Mouse (Mus musculus) embryonic facial prominence, embryonic 11.5 days (tissue): ENCODE data around the gene Kif1b. TPM values are rescaled to one million over a fixed set of nuclear protein-coding genes. Genes with fewer than 3 reads are reported as not detected.

ENCODE experiments used
- ATAC-seq: fragments of 200-750 bp; cut with Nextera tagmentation; replicated peaks from 2 replicates; pipeline ENCODE4 v1.8.0; 2017; ENCODE audit warnings: low read depth; ENCODE audit not compliant: insufficient number of reproducible peaks, low FRiP score, low TSS enrichment
- DNase-seq: peaks from one replicate; pipeline ENCODE4 v3.0.0-alpha.2; 2015; ENCODE audit warnings: low spot score
- H3K27ac ChIP-seq: fragments of 300-500 bp; sonication (generic); replicated peaks from 2 replicates; pipeline ENCODE4 v1.5.1; 2014; ENCODE audit warnings: mild to moderate bottlenecking, low read depth, low read length, control low read depth
- H3K27me3 ChIP-seq: fragments of 300-500 bp; sonication (generic); 2 replicates; pipeline ENCODE4 v1.6.1; 2014; ENCODE audit warnings: mild to moderate bottlenecking, low read length, moderate library complexity, mixed read lengths; ENCODE audit not compliant: control insufficient read depth, insufficient read depth
- H3K36me3 ChIP-seq: fragments of 300-500 bp; sonication (generic); replicated peaks from 2 replicates; pipeline ENCODE4 v1.6.1; 2014; ENCODE audit warnings: low read depth, mild to moderate bottlenecking, low read length, moderate library complexity, mixed read lengths; ENCODE audit not compliant: control insufficient read depth, insufficient read depth
- H3K4me1 ChIP-seq: fragments of 300-500 bp; sonication (generic); 2 replicates; pipeline ENCODE4 v1.6.1; 2014; ENCODE audit warnings: low read length, mixed read lengths; ENCODE audit not compliant: control insufficient read depth, insufficient read depth
- H3K4me2 ChIP-seq: fragments of 300-500 bp; sonication (generic); 2 replicates; pipeline ENCODE4 v1.6.1; 2014; ENCODE audit warnings: low read depth, mild to moderate bottlenecking, control low read depth, low read length, moderate library complexity
- H3K4me3 ChIP-seq: fragments of 300-500 bp; sonication (generic); 2 replicates; pipeline ENCODE4 v1.5.1; 2014; ENCODE audit warnings: low read depth, low read length, control low read depth
- H3K9ac ChIP-seq: fragments of 300-500 bp; sonication (generic); replicated peaks from 2 replicates; pipeline ENCODE4 v1.6.1; 2014; ENCODE audit warnings: mild to moderate bottlenecking, control low read depth, low read length
- H3K9me3 ChIP-seq: fragments of 300-500 bp; sonication (generic); replicated peaks from 2 replicates; pipeline ENCODE4 v1.6.1; 2016; ENCODE audit warnings: mild to moderate bottlenecking, low read length, inconsistent platforms, mixed read lengths; ENCODE audit not compliant: control insufficient read depth
- whole genome bisulfite sequencing: fragments of 180-500 bp; shearing (Covaris S2); extraction: QIAGEN DNeasy Blood & Tissue Kit; methylation state at CpG from one replicate; pipeline ENCODE4 v1.1.7; 2014; 5-methylcytosine and 5-hydroxymethylcytosine counted together
- polyA plus RNA-seq: library from polyadenylated mRNA; unstranded; fragments of >200 nt; fragmentation: Nextera tagmentation; extraction: Ambion mirVana; gene quantifications from 2 replicates; pipeline ENCODE4 v1.2.1, GENCODE M21; 2014

The Kif1b gene
- polyA plus RNA-seq, 1 experiment from 2014 or later: 45.1 TPM

DNA sequence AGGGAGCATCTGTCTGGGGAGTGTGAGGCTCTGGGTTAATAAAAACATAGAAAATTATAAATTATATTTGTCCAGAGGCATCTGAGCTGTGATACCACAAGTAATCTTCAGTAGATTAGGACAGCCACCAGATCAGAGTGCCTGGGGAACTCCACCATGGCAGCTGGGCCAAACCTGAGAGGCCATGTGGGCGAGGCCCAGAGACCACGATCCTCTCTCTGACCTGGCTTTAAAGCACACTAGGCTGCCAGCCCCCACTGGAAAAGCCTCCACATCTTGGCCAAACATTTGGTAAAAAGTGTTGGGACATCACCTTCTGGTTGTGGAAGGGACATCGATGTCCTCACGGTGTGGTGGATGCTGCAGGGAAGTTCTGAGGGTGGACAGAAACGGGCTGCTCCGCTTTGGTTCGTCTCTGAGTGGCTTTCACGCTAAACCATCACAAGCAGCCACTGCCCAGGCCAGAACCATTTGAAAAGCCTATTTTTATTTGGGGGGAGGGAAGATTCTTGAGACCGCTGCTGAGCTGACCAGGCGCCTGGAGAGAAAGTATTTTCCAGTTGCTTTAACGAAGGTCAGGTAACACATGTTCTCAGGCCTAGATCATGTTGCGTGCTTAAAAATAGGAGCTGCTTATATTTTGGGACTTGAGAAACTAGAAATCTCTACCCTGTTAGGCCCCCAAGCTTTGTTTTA is 6.2 kb upstream of the Kif1b start:
- H3K4me2 ChIP-seq: no peak overlapping the region
- no peaks in the 10 kb centered on the region for H3K36me3 ChIP-seq
- H3K4me1 ChIP-seq: no peaks in the 10 kb centered on the region
- H3K9me3 ChIP-seq: no peaks in the 10 kb centered on the region
- no peak overlapping the region for H3K27ac ChIP-seq
- H3K27me3 ChIP-seq: no peaks in the 10 kb centered on the region
- no peak overlapping the region for H3K4me3 ChIP-seq
- 68% methylated on average over 12 of the region's 12 CpGs for WGBS
- DNase-seq (no peak), ATAC-seq (no peak)
- H3K9ac ChIP-seq: no peak overlapping the region

DNA sequence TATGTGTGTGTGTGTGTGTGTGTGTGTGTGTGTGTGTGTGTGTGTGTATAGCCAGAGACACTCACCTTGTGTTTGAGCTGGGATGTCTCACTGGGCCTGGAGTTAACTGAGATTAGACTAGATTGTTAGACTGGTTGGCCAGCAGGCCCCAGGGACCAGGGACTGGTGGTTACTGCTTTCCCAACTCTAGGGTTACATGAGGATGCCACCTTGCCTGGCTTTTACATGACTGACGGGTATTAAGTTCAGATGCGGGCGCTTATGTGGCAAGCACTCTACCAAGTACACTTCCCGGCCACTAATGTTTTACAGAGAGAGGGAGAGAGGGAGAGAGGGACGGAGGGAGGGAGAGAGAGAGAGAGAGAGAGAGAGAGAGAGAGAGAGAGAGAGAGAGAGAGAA is 4.5 kb upstream of the Kif1b start:
- WGBS: 87% methylated on average over 5 of the region's 5 CpGs
- Histone ChIP-seq H3K4me2 (no peak overlapping the region), H3K27ac (no peak overlapping the region), H3K4me3 (no peak overlapping the region), H3K27me3 (no peaks in the 10 kb centered on the region), H3K9ac (no peak overlapping the region), H3K9me3 (no peaks in the 10 kb centered on the region), H3K4me1 (no peaks in the 10 kb centered on the region), H3K36me3 (no peaks in the 10 kb centered on the region)
- ATAC-seq: no peak
- no peak for DNase-seq

DNA sequence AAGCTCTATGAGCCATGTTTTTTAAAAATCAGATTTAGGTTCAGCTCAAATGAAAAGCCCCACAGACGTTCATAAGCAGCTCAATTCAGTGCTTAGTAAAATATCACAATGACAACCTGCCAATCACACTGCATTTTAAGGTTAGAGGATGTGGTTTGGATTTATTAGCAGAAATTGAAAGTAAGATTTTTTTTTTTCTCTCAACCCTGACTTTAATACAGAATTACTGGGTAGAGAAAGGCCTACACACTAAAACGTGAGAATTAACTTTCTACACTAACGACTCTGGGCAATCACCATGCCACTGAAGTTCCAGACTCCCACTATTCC is 963 bp upstream of the Kif1b start:
- 43% methylated on average over 3 of the region's 3 CpGs for WGBS
- peak overlapping the region; percentile 76 for H3K4me2 ChIP-seq
- no peaks in the 10 kb centered on the region for H3K27me3 ChIP-seq
- no peaks in the 10 kb centered on the region for H3K36me3 ChIP-seq
- peak overlapping the region; percentile 72 for H3K9ac ChIP-seq
- H3K9me3 ChIP-seq: no peaks in the 10 kb centered on the region
- H3K27ac ChIP-seq: peak overlapping the region; percentile 76; the same call in 1 of the 2 replicates
- H3K4me3 ChIP-seq: peak overlapping the region; percentile 99; the same call in 1 of the 2 replicates
- H3K4me1 ChIP-seq: no peaks in the 10 kb centered on the region
- DNase-seq (no peak), ATAC-seq (no peak)

DNA sequence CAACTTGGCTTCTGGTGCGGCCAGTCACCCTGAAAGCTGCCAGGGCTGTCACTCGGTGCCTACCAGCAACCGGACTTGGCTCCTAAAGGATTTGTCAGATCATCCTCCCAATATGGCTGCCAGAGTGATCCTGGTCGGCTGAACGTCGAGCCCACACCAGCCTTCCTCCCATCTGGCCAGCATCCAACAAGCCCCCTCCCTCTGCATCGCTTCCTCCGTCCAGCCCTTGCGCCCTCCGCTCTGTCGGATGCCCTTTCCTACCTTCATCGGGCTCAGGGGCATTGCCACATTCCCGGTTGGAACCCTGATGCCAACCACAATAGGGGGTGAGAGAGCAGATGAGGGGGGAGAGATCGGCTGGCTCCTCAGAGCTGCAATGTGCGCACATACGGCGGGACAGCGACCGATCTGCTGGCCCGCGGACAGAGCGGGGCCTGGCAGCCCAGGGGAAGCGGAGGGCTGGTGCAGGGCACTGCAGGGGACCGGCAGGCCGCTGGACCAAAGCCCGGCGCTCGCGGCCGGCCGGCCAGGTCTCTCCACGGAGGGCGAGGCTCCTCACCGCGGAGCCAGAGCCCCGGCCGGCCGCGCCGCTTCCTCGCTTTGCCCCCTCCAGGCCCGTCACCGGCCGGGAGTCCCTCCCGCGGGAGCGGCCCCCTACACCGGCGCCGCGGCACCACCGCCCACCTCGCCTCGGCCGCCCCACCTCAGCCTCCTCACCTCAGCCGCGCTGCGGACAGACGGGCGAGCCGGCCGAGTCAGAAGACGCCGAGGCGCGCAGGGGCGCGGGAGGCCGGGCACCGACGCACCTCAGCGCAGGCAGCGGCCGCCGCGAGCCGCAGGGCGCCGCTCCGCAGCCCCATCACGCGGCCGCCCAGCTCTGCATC is 539 bp downstream of the Kif1b start:
- H3K4me1 ChIP-seq: no peaks in the 10 kb centered on the region
- peak overlapping the region; percentile 99 for H3K4me3 ChIP-seq
- peak overlapping the region; percentile 88 for H3K27ac ChIP-seq
- WGBS: under 1% methylated on average over 74 of the region's 83 CpGs
- H3K9ac ChIP-seq: peak overlapping the region; percentile 94
- peak; percentile 74 for ATAC-seq
- peak; percentile 71 for DNase-seq
- H3K9me3 ChIP-seq: no peaks in the 10 kb centered on the region
- no peaks in the 10 kb centered on the region for H3K36me3 ChIP-seq
- peak overlapping the region; percentile 62 for H3K4me2 ChIP-seq
- H3K27me3 ChIP-seq: no peaks in the 10 kb centered on the region

DNA sequence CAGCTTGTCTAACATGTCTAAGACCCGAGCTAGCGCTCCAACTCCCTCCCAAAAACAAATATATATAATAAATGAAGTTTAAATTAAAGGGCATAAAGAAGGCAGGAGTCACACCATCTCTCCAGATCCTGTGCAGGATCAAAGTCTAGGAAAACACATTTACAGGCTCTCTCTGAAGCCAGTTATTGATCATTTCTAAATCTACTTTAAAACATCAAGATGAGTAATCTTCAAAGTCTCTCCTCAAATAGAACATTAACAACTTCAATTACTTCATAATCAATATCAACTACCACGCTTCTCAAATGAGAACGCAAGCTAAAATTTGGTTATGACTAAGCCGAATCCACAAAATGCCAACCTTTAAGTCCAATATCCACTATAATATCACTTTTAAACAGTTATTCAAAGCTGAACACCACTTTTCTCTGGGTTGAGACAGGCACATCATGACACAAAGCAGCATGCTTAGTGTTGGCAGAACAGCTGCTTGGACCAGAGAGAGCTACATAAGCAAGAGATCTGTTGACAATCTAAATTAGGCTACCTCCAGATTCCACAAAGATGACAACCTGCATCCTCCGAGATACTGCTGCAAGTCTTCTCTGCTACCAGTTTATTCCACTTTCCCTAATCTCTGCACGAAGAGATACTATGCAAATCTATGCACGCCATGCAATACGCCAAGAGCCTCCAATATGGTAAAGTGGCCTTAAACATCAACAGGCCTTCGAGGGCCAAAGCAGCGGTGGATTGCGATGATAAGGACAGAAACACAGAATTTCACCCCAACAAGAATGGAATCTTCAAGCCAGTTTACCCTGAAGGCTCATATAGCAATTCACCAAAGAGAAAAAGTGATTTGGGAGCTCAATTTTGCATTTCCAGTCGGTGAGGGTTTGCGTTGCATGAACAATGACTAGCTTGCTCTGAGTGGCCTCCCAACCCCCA is 1.5 kb downstream of the Kif1b start:
- H3K9ac ChIP-seq: peak overlapping the region; percentile 94
- no peaks in the 10 kb centered on the region for H3K27me3 ChIP-seq
- H3K36me3 ChIP-seq: no peaks in the 10 kb centered on the region
- WGBS: 41% methylated on average over 14 of the region's 14 CpGs
- H3K4me3 ChIP-seq: peak overlapping the region; percentile 99
- H3K4me1 ChIP-seq: no peaks in the 10 kb centered on the region
- H3K27ac ChIP-seq: no peak overlapping the region
- DNase-seq (no peak), ATAC-seq (no peak)
- H3K9me3 ChIP-seq: no peaks in the 10 kb centered on the region
- H3K4me2 ChIP-seq: peak overlapping the region; percentile 62

DNA sequence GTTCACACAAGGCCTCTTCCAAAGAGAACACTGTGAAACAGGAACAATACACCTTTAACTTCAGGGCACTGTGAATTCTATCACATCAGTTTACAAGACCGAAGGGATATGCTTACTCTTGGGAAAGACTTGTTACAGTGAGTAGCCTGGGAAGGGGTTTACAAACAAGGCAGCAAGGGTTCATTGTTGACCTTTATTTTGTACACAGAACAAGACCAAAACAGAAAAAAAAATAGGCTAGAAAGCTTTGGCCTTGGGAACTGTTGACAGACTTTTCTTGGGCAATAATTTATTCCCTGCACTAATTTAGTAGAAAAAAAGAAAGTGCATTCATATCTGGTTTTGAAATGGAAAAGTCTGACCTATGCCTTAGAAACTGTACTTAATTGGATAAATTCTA is 3.0 kb downstream of the Kif1b start:
- H3K4me3 ChIP-seq: no peak overlapping the region
- H3K9ac ChIP-seq: no peak overlapping the region
- no peak overlapping the region for H3K4me2 ChIP-seq
- H3K9me3 ChIP-seq: no peaks in the 10 kb centered on the region
- no peak overlapping the region for H3K27ac ChIP-seq
- H3K4me1 ChIP-seq: no peaks in the 10 kb centered on the region
- DNase-seq (no peak), ATAC-seq (no peak)
- WGBS: 86% methylated on average over 1 of the region's 1 CpGs
- H3K27me3 ChIP-seq: no peaks in the 10 kb centered on the region
- H3K36me3 ChIP-seq: no peaks in the 10 kb centered on the region

DNA sequence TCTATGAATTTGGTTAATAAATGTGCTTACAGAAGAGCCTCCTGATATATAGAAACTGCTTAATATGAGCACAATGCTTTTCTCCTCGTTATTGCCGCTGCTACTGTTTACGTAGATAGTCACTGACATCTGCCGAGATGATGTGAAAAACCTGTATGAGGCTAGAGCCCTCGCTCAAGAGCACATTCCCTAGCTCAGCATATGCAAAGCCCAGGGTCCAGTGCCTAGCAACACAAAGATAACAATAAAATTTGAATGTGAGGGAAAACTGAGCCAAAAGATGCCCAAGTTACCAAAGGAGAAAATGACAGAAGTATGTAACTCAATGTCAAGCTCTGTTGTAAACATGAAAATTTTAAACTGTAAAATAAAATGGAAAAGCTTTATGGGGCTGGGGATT is 4.0 kb downstream of the Kif1b start:
- no peaks in the 10 kb centered on the region for H3K9me3 ChIP-seq
- no peaks in the 10 kb centered on the region for H3K36me3 ChIP-seq
- no peak overlapping the region for H3K9ac ChIP-seq
- H3K27me3 ChIP-seq: no peaks in the 10 kb centered on the region
- 68% methylated on average over 5 of the region's 5 CpGs for WGBS
- H3K4me2 ChIP-seq: no peak overlapping the region
- H3K4me3 ChIP-seq: no peak overlapping the region
- DNase-seq (no peak), ATAC-seq (no peak)
- H3K27ac ChIP-seq: no peak overlapping the region
- no peaks in the 10 kb centered on the region for H3K4me1 ChIP-seq
